Mouse (Mus musculus): Measurements from ENCODE around the gene Atp8a2.
"Not testable (repeated sequence)": the region's sequence is repeated elsewhere in the genome, so short reads cannot be mapped to it uniquely, and the experiment has no call there.

Gene Atp8a2

GRCm38 (mm10) chr14:60026647-60027046 is 170.3 kb downstream of the Atp8a2 start:
- DNase-seq (ENCODE audit: low spot score) = no peak

- DNase-seq (ENCODE audit: low spot score) = peak; percentile 90
Observed at GRCm38 (mm10) chr14:60015891-60016290, 181.1 kb downstream of the Atp8a2 start.

GRCm38 (mm10) chr14:60001801-60002200 is 195.2 kb downstream of the Atp8a2 start:
- DNase-seq (ENCODE audit: low spot score) = no peak

GRCm38 (mm10) chr14:59988860-59989259 is 208.1 kb downstream of the Atp8a2 start:
- peak; percentile 30 for DNase-seq (ENCODE audit: low spot score)

- no peak for DNase-seq (ENCODE audit: low spot score)
Observed at GRCm38 (mm10) chr14:59987975-59988374, 209.0 kb downstream of the Atp8a2 start.

- DNase-seq (ENCODE audit: low spot score) = no peak
Observed at GRCm38 (mm10) chr14:59978007-59978406, 219.0 kb downstream of the Atp8a2 start.

GRCm38 (mm10) chr14:59971221-59971730 is 225.7 kb downstream of the Atp8a2 start:
- DNase-seq (ENCODE audit: low spot score) = no peak

- peak; percentile 64 for DNase-seq (ENCODE audit: low spot score)
Observed at GRCm38 (mm10) chr14:59969485-59970134, 227.4 kb downstream of the Atp8a2 start.

GRCm38 (mm10) chr14:59967847-59968550 is 229.0 kb downstream of the Atp8a2 start:
- no peak for DNase-seq (ENCODE audit: low spot score)

- no peak for DNase-seq (ENCODE audit: low spot score)
Observed at GRCm38 (mm10) chr14:59966981-59967380, 230.0 kb downstream of the Atp8a2 start.

GRCm38 (mm10) chr14:59964569-59964968 is 232.4 kb downstream of the Atp8a2 start:
- DNase-seq (ENCODE audit: low spot score) = no peak

GRCm38 (mm10) chr14:59960961-59961360 is 236.0 kb downstream of the Atp8a2 start:
- DNase-seq (ENCODE audit: low spot score) = no peak

GRCm38 (mm10) chr14:59960214-59960890 is 236.6 kb downstream of the Atp8a2 start:
- DNase-seq (ENCODE audit: low spot score) = no peak

GRCm38 (mm10) chr14:59959723-59960122 is 237.3 kb downstream of the Atp8a2 start:
- DNase-seq (ENCODE audit: low spot score) = no peak

- DNase-seq (ENCODE audit: low spot score) = peak; percentile 74
Observed at GRCm38 (mm10) chr14:59949983-59950382, 247.0 kb downstream of the Atp8a2 start.

- peak; percentile 81 for DNase-seq (ENCODE audit: low spot score)
Observed at GRCm38 (mm10) chr14:59942864-59943611, 253.9 kb downstream of the Atp8a2 start.

GRCm38 (mm10) chr14:59942199-59942598 is 254.8 kb downstream of the Atp8a2 start:
- peak; percentile 21 for DNase-seq (ENCODE audit: low spot score)

- DNase-seq (ENCODE audit: low spot score) = peak; percentile 56
Observed at GRCm38 (mm10) chr14:59932355-59932754, 264.6 kb downstream of the Atp8a2 start.

GRCm38 (mm10) chr14:59931412-59932058 is 265.4 kb downstream of the Atp8a2 start:
- no peak for DNase-seq (ENCODE audit: low spot score)

GRCm38 (mm10) chr14:59929190-59929589 is 267.8 kb downstream of the Atp8a2 start:
- not testable (repeated sequence) for DNase-seq (ENCODE audit: low spot score)

GRCm38 (mm10) chr14:59928781-59929180 is 268.2 kb downstream of the Atp8a2 start:
- no peak for DNase-seq (ENCODE audit: low spot score)

- DNase-seq (ENCODE audit: low spot score) = no peak
Observed at GRCm38 (mm10) chr14:59927804-59928203, 269.2 kb downstream of the Atp8a2 start.
